Mouse (Mus musculus): Measurements from ENCODE around the gene Ttpal.
"Not testable (repeated sequence)": the region's sequence is repeated elsewhere in the genome, so short reads cannot be mapped to it uniquely, and the experiment has no call there.

Ttpal gene

DNA sequence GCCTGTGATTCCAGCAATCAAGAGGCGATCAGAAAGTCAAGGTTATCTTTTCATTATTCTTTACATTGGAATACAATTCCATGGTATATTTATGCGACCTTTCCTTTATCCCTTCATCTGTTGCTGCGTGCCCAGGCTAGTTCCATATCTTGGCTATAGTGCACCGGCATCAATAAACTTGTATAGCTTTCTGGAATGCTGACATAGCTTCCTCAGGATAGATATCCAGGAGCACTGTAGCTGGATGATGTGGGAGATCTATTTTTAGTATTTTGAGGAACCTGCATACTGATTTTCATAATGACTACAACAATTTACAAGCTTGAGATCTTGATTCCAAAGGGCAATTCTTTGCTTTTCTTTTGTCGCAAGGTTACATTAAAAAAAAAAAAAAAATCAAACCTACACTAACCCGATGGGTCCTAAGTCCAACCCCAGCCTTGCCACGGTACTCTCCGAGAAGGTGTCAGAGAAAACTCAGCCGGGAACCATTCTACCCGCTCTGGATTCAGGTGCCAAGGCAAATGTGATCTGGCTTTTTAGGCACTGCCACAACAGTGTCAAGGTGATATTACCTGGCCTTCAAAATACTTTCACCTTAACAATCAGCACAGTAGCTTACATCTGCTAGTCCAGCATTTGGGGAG lies 8.4 kb upstream of the Ttpal start:
- DNase-seq, result no peak

DNA sequence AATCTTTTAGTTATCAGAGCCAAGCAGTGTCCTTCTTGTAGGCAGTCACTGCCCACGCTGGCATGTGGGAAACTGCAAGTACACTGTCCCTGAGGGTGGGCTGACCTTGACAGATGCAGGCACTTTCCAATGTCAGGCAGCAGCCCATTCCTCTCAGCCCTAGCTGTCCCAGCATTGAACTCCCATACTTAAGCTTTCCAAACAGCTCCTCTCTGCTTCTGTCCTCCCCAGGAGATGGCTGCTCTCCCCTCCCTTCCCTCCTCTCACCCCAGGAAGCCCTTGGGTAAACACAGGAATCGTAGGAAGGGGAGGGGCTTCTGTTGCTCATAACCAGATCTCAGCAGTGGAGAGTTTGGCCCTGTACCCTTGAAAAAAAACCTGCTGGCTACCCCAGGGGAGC lies 7.0 kb upstream of the Ttpal start:
- no peak for DNase-seq

DNA sequence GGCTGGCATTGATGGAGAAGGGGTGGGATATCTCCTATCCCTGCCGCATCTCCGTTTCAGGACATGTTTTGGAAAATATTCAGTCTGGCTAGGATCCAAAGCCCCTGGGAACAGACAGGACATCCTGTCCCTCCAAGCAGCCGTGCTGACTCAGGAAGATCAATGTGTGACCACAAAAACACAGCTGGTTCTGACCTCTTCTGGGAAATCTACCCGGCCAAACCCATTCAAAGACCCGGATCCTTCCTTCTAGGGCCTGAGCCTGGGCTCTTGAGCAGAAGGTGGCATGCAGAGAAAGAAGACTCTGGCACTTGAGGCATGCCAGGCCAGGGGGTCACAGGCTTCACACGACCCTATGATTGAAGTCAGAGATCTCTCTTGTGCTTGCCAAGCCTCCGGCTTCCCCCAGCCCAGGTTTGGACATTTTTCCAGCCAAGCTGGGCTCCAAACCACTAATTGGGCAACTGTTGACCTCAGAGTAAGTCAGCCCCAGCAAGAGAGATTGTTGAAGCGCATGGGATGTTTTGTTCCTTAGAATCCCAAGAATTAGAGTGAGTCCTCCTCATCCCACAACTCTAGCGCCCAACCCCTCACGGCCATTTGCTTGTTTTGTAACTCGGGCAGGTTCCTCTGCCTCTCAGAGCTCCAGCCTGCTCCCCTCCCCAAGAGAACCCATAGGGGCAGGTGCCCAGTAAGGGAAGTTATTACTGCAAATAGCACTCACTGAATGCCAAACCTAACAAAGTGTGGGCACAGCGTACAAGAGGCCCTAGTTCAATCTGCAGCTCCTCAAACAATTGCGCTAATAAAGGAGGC lies 5.8 kb upstream of the Ttpal start:
- peak in 1 of 2 experiments; percentile 15 for DNase-seq

DNA sequence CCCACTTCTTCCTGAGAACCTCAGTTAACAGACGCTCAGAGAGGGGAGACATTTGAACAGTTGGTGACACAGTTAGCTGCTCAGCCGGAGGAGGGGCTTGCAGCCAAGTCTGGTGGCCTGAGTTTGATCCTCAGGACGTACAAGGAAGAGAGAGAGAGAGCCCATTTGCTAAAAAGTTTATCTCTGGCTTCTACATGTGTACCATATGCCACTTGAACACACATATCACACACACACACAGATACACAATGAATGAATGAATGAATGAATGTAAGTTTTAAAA lies 5.3 kb upstream of the Ttpal start:
- peak; percentile 45 to 59 for DNase-seq

DNA sequence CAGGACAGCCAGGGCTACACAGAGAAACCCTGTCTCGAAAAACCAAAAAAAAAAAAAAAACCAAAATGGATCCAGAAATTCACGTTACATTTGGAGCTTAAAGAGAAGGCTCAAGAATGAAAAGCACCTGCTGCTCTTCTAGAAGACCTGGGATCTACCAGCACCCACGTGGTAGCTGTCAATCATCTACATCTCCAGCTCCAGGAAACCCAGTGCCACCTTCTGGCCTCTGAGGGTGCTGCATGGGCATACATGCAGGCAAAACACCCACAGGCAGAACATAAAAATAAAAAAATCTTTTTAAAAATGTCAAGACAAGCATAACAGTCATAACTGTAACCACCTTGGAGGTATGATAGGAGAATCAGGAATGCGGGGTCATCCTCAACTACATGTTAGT lies 4.5 kb upstream of the Ttpal start:
- DNase-seq, result peak; percentile 58 to 81

DNA sequence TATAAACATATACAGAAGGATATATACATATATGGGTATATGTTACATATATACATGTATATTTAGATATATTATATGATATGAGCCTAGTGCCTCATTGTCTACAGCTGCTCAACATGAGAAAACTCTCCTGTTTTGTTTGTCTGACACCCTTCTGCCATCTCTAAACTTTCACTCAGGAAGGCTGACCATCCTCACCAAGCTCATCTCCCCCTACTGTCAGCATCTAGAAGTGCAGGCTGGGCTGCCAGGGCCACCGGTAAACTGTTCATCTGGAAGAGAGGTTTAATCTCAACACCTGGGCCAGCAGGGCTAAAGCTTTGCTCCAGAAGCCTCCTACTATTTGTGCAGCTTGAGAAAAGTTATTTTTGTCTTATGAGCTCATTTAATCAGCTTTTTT lies 2.9 kb upstream of the Ttpal start:
- peak; percentile 84 to 88 for DNase-seq

- DNase-seq, result no peak
Measured at GRCm38 (mm10) chr2:163601066-163601465, 1.0 kb upstream of the Ttpal start.

- DNase-seq, result peak in 1 of 2 experiments; percentile 45
Measured at GRCm38 (mm10) chr2:163601712-163602100, 408 bp upstream of the Ttpal start.

- DNase-seq, result no peak
Measured at GRCm38 (mm10) chr2:163606161-163606560, 4.0 kb downstream of the Ttpal start.

GRCm38 (mm10) chr2:163608008-163608407 lies 5.9 kb downstream of the Ttpal start:
- no peak for DNase-seq

GRCm38 (mm10) chr2:163609281-163609975 lies 7.3 kb downstream of the Ttpal start:
- DNase-seq, result peak in 1 of 2 experiments; percentile 32

DNA sequence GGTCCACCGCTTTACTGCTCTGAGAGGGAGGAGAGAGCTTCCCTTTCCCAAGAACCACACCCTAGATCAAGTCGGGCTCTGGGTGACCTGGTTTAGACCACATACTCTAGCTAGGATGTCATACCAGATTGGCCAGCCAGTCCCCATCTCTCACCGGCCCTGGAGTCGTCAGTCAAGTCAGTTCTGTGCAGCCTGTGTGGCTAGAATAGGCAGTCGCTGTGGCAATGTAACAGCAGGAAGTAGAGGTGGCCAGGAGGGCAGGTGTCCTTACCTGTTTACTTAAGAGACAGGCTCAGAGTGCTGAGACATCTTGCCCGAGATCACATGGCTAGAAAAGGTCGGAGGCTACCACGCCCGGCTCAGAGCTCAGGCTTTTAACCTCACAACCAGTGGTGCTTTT lies 9.1 kb downstream of the Ttpal start:
- DNase-seq, result no peak

DNA sequence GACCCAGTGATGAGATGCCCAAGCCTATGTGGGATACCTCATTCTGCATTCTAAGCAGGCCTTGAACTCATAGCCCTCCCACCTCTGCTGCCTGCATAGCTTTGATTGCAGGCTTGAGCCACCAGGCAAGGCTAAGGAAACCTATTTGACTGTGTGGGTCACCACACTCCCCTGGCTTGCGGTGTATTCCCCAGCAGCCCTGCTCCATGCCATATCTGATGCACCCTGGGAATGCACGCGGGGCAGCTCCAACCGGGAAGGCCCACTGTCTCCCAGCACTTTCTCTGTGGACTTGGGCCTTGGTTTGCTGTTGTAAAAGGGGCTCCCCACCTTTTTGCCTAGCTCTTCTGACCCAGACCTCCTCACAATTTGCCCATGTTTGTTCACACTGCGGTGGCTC lies 11.1 kb downstream of the Ttpal start:
- no peak for DNase-seq

- no peak for DNase-seq
Measured at GRCm38 (mm10) chr2:163613990-163614389, 11.9 kb downstream of the Ttpal start.

- no peak for DNase-seq
Measured at GRCm38 (mm10) chr2:163615401-163615800, 13.3 kb downstream of the Ttpal start.

GRCm38 (mm10) chr2:163615906-163616651 lies 14.0 kb downstream of the Ttpal start:
- no peak for DNase-seq

- DNase-seq, result no peak
Measured at GRCm38 (mm10) chr2:163616652-163617227, 14.6 kb downstream of the Ttpal start.

DNA sequence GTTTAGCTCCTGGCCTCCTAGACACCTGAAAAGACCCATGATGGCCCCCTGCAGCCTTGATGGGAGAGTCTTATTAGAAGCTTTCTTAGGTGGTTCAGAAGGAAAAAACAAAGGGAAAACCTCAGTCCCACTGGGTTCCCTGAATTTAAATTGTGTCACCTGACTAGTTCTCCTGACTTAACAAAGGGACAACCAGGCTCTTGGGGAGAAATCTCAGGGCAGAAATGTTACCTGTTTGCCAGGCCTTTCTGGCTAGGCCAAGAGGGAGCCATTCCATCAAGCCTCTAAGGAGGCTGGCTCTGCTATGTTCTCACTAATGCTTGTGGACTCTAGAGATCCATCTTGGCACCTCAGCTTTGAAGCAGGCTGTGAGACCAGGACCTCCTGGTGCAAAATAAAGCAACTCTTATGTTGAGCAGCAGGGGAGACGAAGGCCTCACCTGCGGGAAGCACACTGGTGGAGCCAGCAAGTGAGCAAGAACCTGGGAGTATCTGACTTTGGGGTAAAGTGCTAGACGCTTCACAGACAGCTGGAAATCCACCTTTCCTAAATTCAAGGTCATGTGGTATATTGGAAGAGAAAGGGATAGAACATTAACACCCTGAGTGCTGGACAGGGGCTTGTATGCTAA lies 15.2 kb downstream of the Ttpal start:
- no peak for DNase-seq

DNA sequence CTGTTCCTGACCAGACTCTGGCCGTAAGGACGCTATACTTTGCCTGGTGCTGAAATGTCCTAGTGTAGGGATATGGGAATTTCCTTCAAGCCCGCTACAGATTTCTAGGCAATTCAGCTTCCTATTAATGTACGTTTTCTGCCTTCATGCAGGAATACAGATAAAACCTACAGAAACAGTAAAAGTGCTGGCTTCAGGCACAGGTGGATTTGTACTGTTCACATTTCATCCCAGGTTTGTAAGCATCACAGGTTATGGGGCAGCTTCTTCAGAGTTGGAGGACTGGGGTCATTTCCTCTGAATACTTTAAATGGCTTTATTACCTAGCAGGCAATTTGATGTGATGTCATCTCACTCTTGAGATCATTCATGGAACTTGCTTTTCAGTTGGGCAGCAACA lies 15.8 kb downstream of the Ttpal start:
- DNase-seq, result no peak

GRCm38 (mm10) chr2:163620451-163620850 lies 18.3 kb downstream of the Ttpal start:
- DNase-seq, result no peak

GRCm38 (mm10) chr2:163621401-163621800 lies 19.3 kb downstream of the Ttpal start:
- not testable (repeated sequence) for DNase-seq

- DNase-seq, result no peak
Measured at GRCm38 (mm10) chr2:163631223-163631622, 29.1 kb downstream of the Ttpal start.

Measured in cerebellum, postnatal 14 days (tissue).